Mouse (Mus musculus) embryonic fibroblast, embryonic 13.5 days (primary cell): ENCODE results near the gene Rragd.

Experiments
- CTCF ChIP-seq: IDR thresholded peaks from 2 replicates; pipeline ENCODE4 v1.5.1; 2011; ENCODE audit warnings: mild to moderate bottlenecking, control low read depth, low read length, moderate library complexity, borderline replicate concordance; ENCODE audit not compliant: insufficient read depth
- POLR2A ChIP-seq: IDR thresholded peaks from 2 replicates; pipeline ENCODE4 v1.6.1; 2011; ENCODE audit warnings: low read depth, mild to moderate bottlenecking, control low read depth, low read length, moderate library complexity

- TF ChIP-seq CTCF (no peak), POLR2A (no peak)
These were observed 2.8 kb downstream of the Rragd start for GRCm38 (mm10) chr4:32985684-32986083.
